Mouse (Mus musculus) hindbrain, embryonic 13.5 days (tissue): Measurements from ENCODE around the gene Gria3. TPM values are rescaled to one million over a fixed set of nuclear protein-coding genes. Genes with fewer than 3 reads are reported as not detected.
A peak's percentile ranks its signal among the peaks of the same experiment; 100 is the strongest.

ENCODE experiments used
- ATAC-seq: fragments of 200-750 bp; cut with Nextera tagmentation; 2 replicates; pipeline ENCODE4 v1.8.0; 2017; ENCODE audit warnings: moderate TSS enrichment; ENCODE audit not compliant: low FRiP score
- H3K27ac ChIP-seq: fragments of 300-500 bp; sonication (generic); 2 replicates; pipeline ENCODE4 v1.5.1; 2015; ENCODE audit warnings: inconsistent platforms, mild to moderate bottlenecking, moderate library complexity
- H3K27me3 ChIP-seq: fragments of 300-500 bp; sonication (generic); 2 replicates; pipeline ENCODE4 v1.6.1; 2015; ENCODE audit warnings: mild to moderate bottlenecking, inconsistent platforms
- H3K36me3 ChIP-seq: fragments of 300-500 bp; sonication (generic); 2 replicates; pipeline ENCODE4 v1.6.1; 2015; ENCODE audit warnings: mild to moderate bottlenecking, inconsistent platforms
- H3K4me1 ChIP-seq: fragments of 300-500 bp; sonication (generic); replicated peaks from 2 replicates; pipeline ENCODE4 v1.6.1; 2015; ENCODE audit warnings: inconsistent platforms
- H3K4me2 ChIP-seq: fragments of 300-500 bp; sonication (generic); 2 replicates; pipeline ENCODE4 v1.6.1; 2015; ENCODE audit warnings: inconsistent platforms, mild to moderate bottlenecking, moderate library complexity
- H3K4me3 ChIP-seq: fragments of 300-500 bp; sonication (generic); 2 replicates; pipeline ENCODE4 v1.5.1; 2015; ENCODE audit warnings: mild to moderate bottlenecking, inconsistent platforms
- H3K9ac ChIP-seq: fragments of 300-500 bp; sonication (generic); 2 replicates; pipeline ENCODE4 v1.6.1; 2015; ENCODE audit warnings: mild to moderate bottlenecking, inconsistent platforms
- H3K9me3 ChIP-seq: fragments of 300-500 bp; sonication (generic); 2 replicates; pipeline ENCODE4 v1.6.1; 2016; ENCODE audit warnings: inconsistent platforms
- WGBS: fragments of 180-500 bp; shearing (Covaris S2); methylation state at CpG from one replicate; pipeline ENCODE4 v1.1.7; 2015; 5-methylcytosine and 5-hydroxymethylcytosine counted together
- microRNA-seq: library from miRNA; unstranded; fragments of <30 nt; microRNA quantifications from one replicate; pipeline ENCODE4, GENCODE M21; 2016
- polyA plus RNA-seq: library from polyadenylated mRNA; unstranded; fragments of >200 nt; fragmentation: Nextera tagmentation; extraction: Ambion mirVana; gene quantifications from 2 replicates; pipeline ENCODE4 v1.2.1, GENCODE M21; 2015

Gria3 gene
- polyA plus RNA-seq, 1 experiment from 2014 or later: 13.3 TPM

DNA sequence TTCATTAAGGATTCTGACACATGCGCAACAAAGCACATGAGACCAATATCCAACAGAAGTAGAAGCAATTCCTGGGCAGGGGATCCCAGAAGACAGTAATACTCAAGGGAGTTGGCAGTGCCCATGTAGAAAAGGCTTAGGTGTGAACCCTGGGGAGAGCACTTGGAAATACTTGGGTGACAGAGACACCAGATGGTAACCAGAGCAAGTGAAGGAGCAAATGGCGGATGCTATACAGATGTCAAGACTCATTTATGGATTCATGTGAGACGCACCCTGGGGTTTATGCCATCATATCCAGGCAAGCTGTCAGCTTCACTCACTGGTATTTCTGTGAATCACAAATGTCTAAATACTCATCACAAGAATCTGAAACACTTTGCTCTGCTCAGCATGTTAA, 187.0 kb downstream of the Gria3 start:
- WGBS: 86% methylated on average over 3 of the region's 3 CpGs
- H3K36me3 ChIP-seq: no peaks in the 10 kb centered on the region
- no peak overlapping the region for H3K4me3 ChIP-seq
- H3K27me3 ChIP-seq: no peaks in the 10 kb centered on the region
- H3K27ac ChIP-seq: no peak overlapping the region
- H3K9me3 ChIP-seq: no peaks in the 10 kb centered on the region
- H3K9ac ChIP-seq: no peak overlapping the region
- no peak for ATAC-seq
- no peaks in the 10 kb centered on the region for H3K4me1 ChIP-seq
- H3K4me2 ChIP-seq: no peak overlapping the region

DNA sequence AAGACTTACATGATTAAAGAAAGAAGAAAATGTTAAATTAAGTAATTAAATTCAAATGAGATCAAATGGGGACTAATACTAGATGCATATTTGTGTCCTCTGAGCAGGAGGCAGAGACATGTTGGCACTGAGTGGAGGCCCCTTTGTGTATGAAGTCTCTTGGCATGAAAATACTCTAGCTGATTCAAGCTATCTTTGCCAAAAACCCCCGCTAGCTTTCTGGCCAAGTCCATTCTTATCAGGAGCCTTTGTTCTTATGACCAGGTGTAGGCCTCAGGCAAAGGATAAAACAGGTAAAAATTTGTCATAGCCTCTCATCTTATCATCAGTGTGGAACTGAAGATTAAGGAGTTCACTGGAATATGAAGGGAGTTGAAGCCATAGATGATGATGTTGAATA, 206.5 kb downstream of the Gria3 start:
- Histone ChIP-seq H3K9me3 (no peaks in the 10 kb centered on the region), H3K27me3 (no peaks in the 10 kb centered on the region), H3K36me3 (no peaks in the 10 kb centered on the region), H3K27ac (no peak overlapping the region), H3K4me2 (no peak overlapping the region), H3K9ac (no peak overlapping the region), H3K4me3 (no peak overlapping the region), H3K4me1 (no peaks in the 10 kb centered on the region)
- no peak for ATAC-seq
- WGBS: 84% methylated on average over 1 of the region's 1 CpGs

DNA sequence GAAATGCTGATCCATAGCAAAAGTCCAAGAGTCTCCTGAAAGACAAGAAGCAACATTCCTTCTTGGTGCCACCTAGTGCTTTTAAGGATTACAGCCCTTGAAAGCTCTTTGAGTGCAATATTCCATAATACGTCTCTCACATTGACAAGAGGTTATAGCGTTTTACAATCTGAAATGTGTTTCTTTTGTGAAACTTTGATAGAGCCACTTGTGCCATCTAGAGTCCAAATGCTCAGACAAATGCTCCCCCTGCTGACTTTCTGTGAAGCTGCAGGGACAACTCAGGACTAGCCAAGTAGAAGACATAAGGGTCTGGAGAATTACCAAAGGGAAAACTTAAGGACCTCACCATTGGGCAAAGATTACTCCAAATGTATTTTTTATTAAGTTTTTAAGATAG, 214.3 kb downstream of the Gria3 start:
- no peak overlapping the region for H3K9ac ChIP-seq
- no peak overlapping the region for H3K4me2 ChIP-seq
- 36% methylated on average over 2 of the region's 2 CpGs for WGBS
- no peaks in the 10 kb centered on the region for H3K4me1 ChIP-seq
- H3K27ac ChIP-seq: no peak overlapping the region
- no peaks in the 10 kb centered on the region for H3K27me3 ChIP-seq
- no peak for ATAC-seq
- no peaks in the 10 kb centered on the region for H3K36me3 ChIP-seq
- H3K4me3 ChIP-seq: no peak overlapping the region
- no peaks in the 10 kb centered on the region for H3K9me3 ChIP-seq

DNA sequence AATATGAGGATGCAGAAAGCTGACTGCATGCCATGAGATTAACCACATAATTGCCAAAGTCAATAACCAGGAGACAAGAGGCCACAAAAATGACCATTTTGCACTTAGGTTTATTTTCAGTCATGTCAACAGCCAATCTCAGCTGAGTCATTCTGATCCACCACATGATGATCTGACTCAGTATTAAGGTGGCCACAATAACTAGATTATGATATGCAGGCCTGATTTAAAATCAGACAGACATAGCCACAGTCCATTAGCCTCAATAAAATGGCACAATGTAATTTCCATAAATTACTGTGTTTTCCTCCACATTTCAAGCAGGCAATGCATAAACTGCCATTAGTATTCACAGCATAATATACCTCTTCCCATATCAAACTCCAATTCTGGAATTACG, 216.3 kb downstream of the Gria3 start:
- 54% methylated on average over 1 of the region's 1 CpGs for WGBS
- no peak overlapping the region for H3K4me3 ChIP-seq
- H3K9me3 ChIP-seq: no peaks in the 10 kb centered on the region
- peak; percentile 54; the same call in 1 of the 2 replicates for ATAC-seq
- H3K27me3 ChIP-seq: no peaks in the 10 kb centered on the region
- H3K36me3 ChIP-seq: no peaks in the 10 kb centered on the region
- H3K27ac ChIP-seq: no peak overlapping the region
- no peak overlapping the region for H3K9ac ChIP-seq
- H3K4me1 ChIP-seq: no peaks in the 10 kb centered on the region
- H3K4me2 ChIP-seq: no peak overlapping the region

DNA sequence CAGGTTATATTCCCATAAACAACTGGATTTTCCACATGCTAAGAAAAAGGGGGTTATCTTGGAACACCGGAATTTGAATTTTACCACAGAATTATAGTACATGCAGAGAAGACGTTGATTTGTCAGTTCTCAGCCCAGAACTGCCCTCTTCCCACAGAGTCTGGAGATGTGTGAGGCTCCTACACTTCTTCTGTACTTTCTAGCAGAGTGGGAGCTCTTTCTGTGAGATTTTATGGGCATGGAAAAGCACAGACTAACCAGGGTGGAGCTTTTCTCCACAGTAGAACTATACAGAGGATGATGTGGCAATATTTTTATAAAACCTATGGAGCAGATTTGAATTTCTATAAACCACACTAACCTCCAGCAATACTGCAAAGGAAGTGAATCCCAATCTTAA, 217.7 kb downstream of the Gria3 start:
- H3K36me3 ChIP-seq: no peaks in the 10 kb centered on the region
- no peaks in the 10 kb centered on the region for H3K9me3 ChIP-seq
- no peak overlapping the region for H3K4me2 ChIP-seq
- no peak overlapping the region for H3K9ac ChIP-seq
- H3K4me1 ChIP-seq: no peaks in the 10 kb centered on the region
- H3K27ac ChIP-seq: no peak overlapping the region
- no peaks in the 10 kb centered on the region for H3K27me3 ChIP-seq
- no peak overlapping the region for H3K4me3 ChIP-seq
- 83% methylated on average over 2 of the region's 2 CpGs for WGBS
- no peak for ATAC-seq

DNA sequence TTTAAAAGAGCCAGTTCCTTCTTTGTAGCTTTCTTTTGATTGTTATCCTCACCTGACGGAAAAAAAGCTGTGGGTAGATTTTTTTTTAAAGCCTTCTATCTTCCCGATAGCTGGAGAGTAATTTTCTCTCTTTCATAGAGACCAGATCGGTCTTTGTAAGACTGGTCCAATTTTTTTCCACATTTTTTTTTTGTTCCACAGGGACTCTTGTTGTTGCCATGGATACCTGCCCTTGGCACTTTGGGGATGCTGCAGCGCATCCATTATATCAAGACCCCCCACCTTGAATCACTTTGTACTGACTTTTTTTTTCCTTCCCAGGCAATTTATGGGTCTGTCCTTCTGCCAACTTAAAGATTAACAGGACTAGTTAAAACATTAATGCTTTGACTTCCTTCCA, 232.9 kb downstream of the Gria3 start:
- no peak for ATAC-seq
- no peaks in the 10 kb centered on the region for H3K27me3 ChIP-seq
- WGBS: 39% methylated on average over 4 of the region's 4 CpGs
- no peaks in the 10 kb centered on the region for H3K36me3 ChIP-seq
- no peak overlapping the region for H3K4me3 ChIP-seq
- H3K9me3 ChIP-seq: no peaks in the 10 kb centered on the region
- no peak overlapping the region for H3K4me2 ChIP-seq
- no peak overlapping the region for H3K27ac ChIP-seq
- no peaks in the 10 kb centered on the region for H3K4me1 ChIP-seq
- H3K9ac ChIP-seq: no peak overlapping the region

DNA sequence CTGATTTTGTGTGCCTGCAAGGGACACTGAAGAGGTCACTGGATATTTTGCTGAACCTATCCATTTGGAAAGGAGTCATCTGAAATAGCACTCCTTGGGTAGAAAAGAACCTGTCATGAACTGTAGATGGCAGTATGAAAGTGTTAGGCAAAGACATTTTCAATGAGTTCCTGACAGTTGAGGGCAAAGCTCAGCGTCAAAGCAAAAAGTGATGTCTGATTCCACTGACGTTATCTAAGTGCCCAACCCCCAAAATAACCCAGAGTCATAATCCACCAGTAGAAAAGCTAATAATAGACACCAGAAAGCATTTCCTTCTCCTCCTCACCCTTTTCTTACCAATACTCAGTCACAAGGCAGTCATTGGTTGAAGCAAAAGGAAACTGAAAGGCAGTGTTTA, 244.3 kb downstream of the Gria3 start:
- Histone ChIP-seq H3K4me3 (no peak overlapping the region), H3K4me2 (no peak overlapping the region), H3K9me3 (no peaks in the 10 kb centered on the region), H3K36me3 (no peaks in the 10 kb centered on the region), H3K27ac (no peak overlapping the region), H3K4me1 (no peaks in the 10 kb centered on the region), H3K9ac (no peak overlapping the region), H3K27me3 (no peaks in the 10 kb centered on the region)
- no peak for ATAC-seq
- 42% methylated on average over 2 of the region's 2 CpGs for WGBS

DNA sequence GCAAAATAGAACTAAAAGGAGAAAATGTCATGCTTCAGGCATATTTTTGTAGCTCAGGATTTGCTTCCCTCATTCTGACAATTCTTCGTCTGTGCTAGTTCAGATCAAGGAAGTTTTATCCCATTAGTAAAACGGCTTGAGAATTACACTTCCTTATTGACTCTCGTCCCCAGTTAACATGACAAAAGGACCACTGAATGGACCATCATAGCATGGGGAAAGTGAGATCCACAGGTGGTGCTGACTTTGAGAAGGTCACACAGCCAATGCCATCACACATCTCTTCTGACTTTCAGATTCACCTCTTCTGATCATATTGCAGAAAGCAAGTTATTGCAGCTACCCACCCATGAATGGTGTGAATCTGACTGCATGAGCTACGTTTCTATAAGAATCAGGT, 257.1 kb downstream of the Gria3 start:
- no peak overlapping the region for H3K4me3 ChIP-seq

DNA sequence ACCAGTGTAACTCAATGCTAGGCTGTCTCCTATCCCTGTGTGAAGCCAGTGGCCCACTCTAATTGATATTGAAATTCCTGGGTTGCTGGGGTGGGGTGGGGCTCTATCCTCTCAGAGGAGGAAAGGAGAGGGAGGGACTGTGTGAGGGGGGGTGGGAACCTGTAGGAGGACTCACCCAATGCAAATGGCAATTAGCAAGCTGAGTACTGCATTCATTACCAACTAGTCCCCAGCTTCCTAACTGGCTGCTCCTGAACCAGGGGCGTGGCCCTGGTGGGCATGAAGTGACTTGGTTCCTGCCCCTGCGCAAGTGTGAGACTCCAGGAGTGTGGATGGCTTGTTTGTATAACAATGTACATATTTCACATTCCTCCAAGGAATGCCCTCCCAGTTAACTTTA, 288.2 kb downstream of the Gria3 start:
- Histone ChIP-seq H3K36me3 (no peaks in the 10 kb centered on the region), H3K9ac (no peak overlapping the region), H3K4me1 (no peaks in the 10 kb centered on the region), H3K27ac (no peak overlapping the region), H3K4me2 (no peak overlapping the region), H3K4me3 (no peak overlapping the region), H3K9me3 (no peaks in the 10 kb centered on the region), H3K27me3 (no peaks in the 10 kb centered on the region)
- 45% methylated on average over 2 of the region's 2 CpGs for WGBS
- ATAC-seq: no peak

More for the DNA sequence above, 257.1 kb downstream of the Gria3 start:
- no peaks in the 10 kb centered on the region for H3K4me1 ChIP-seq
- H3K9me3 ChIP-seq: no peaks in the 10 kb centered on the region
- H3K27me3 ChIP-seq: no peaks in the 10 kb centered on the region
- 65% methylated on average over 4 of the region's 4 CpGs for WGBS
- H3K4me2 ChIP-seq: no peak overlapping the region
- no peaks in the 10 kb centered on the region for H3K36me3 ChIP-seq
- ATAC-seq: no peak
- H3K27ac ChIP-seq: no peak overlapping the region
- H3K9ac ChIP-seq: no peak overlapping the region

DNA sequence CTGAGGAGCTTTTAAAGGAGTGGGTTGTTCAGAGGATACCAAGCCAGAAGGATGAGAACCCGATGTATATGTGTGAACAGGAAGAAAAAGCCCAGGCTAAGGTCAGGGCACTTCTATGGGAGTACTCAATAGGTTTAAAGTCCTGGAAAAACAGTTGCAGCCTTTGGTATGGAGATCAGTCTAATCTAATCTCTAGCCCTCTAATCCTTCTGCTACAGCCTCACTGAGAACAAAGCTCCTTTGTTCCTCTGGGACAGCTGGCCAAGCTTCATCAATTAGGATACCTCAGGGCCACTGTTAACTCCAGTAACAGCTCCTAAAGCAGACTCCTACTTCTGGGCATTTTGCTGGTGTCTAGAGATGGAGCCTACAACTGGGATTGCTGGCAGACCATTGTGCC, 291.4 kb downstream of the Gria3 start:
- H3K4me2 ChIP-seq: no peak overlapping the region
- WGBS: 6% methylated on average over 1 of the region's 1 CpGs
- ATAC-seq: no peak

More for the DNA sequence above, 291.4 kb downstream of the Gria3 start:
- no peak overlapping the region for H3K4me3 ChIP-seq
- no peaks in the 10 kb centered on the region for H3K27me3 ChIP-seq
- no peak overlapping the region for H3K27ac ChIP-seq
- H3K9me3 ChIP-seq: no peaks in the 10 kb centered on the region
- H3K36me3 ChIP-seq: no peaks in the 10 kb centered on the region
- H3K4me1 ChIP-seq: no peaks in the 10 kb centered on the region
- H3K9ac ChIP-seq: no peak overlapping the region

Small RNA genes lying within 50 kb of the gene (microRNA-seq; reads per million reads assigned to microRNA genes)
- not detected for gene Gm22413
